Mouse (Mus musculus): ENCODE data around the gene Bglap3.
"Not testable (repeated sequence)": the region's sequence is repeated elsewhere in the genome, so short reads cannot be mapped to it uniquely, and the experiment has no call there.

The Bglap3 gene

DNA sequence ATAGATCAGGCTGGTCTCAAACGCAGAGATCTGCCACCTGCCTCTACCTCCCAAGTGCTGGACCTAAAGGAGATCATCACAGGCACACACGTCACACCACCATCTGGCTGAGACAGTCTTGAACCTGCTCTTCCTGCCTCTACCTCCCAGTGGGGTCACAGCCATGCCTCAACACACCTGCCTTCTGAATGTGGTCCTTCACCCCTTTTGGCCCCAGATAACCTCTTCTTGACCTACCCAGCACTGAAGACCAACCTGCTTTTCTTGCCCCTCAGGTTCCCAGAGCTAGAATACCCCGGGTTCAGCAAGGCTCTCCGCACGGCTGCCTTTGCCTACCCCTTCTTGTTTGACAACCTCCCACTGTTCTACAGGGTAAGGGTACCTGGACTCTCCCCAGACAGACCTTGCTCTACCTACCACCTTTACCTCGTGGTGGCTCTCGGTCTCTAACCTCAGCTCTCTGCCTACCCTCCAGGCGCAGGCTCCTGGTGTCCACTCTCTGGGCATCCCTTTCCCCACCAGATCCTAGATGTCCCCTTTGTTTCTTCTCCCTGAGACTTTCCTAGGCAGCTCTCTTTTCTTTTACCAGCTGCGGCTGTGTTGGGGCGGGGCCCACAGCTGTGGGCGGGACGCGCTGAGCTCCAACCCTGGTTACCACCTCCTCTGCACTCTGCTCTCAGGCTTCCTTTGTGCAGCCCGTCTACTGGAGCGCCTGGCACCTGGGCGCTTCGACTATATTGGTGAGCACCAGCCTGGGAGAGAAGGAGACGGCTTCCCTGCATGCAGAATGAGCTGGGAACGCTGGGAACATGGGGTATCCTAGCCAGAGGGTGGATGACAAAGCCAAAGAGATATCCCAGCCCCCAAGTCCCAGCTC lies 3.4 kb upstream of the Bglap3 start:
- peak; percentile 43 for DNase-seq

DNA sequence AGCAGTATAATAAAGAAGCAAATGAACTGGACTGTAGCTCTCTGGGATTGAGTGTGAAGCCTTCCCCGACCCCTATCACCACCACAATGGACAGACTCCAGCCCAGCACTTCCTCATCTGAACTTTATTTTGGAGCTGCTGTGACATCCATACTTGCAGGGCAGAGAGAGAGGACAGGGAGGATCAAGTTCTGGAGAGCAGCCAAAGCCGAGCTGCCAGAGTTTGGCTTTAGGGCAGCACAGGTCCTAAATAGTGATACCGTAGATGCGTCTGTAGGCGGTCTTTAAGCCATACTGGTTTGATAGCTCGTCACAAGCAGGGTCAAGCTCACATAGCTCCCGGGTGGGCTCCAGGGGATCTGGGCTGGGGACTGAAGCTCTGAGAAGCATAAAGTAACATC lies 4.0 kb downstream of the Bglap3 start:
- not testable (repeated sequence) for DNase-seq

DNA sequence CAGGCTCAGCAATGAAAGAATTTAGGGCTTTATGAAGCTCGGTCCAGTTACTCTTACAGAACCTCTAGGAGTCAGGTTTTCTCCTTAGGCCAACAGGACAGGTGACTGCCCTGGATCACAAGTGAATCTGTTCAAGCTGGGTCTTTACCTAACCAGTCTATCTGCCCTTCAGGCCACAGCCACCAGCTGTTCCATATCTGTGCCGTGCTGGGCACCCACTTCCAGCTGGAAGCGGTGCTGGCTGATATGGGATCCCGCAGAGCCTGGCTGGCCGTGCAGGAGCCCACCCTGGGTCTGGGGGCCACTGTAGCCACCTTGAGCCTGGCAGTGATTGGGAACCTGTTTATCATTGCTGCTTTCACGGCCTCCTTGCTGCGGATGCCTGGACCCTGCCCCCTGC lies 5.0 kb downstream of the Bglap3 start:
- not testable (repeated sequence) for DNase-seq

DNA sequence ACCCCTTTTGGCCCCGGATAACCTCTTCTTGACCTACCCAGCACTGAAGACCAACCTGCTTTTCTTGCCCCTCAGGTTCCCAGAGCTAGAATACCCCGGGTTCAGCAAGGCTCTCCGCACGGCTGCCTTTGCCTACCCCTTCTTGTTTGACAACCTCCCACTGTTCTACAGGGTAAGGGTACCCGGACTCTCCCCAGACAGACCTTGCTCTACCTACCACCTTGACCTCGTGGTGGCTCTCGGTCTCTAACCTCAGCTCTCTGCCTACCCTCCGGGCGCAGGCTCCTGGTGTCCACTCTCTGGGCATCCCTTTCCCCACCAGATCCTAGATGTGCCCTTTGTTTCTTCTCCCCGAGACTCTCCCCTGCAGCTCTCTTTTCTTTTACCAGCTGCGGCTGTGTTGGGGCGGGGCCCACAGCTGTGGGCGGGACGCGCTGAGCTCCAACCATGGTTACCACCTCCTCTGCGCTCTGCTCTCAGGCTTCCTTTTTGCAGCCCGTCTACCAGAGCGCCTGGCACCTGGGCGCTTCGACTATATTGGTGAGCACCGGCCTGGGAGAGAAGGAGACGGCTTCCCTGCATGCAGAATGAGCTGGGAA lies 5.6 kb downstream of the Bglap3 start:
- peak; percentile 65 for DNase-seq

DNA sequence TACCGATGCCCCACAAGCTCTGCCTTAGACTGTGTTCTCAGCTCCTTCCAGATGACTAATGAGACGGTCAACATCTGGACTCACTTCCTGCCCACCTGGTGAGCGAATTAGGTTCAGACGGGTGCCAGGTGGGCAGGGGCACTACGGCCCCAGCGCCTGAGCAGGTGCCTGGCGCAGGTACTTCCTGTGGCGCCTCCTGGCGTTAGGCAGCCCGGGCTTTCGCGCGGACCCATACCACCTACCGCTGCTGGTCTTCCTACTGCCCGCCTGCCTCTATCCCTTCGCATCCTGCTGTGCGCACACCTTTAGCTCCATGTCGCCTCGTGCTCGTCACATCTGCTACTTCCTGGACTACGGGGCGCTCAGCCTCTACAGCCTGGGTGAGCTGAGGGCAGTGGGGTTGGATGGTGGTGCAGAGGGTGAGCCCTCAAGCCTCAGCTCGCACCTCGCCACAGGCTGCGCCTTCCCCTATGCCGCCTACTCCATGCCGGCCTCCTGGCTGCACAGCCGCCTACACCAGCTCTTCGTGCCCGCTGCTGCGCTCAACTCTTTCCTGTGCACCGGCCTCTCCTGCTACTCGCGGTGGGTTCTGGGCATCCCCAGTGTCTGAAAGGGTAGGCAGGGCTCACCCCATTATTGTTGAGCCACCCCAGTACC lies 6.7 kb downstream of the Bglap3 start:
- DNase-seq: no peak

DNA sequence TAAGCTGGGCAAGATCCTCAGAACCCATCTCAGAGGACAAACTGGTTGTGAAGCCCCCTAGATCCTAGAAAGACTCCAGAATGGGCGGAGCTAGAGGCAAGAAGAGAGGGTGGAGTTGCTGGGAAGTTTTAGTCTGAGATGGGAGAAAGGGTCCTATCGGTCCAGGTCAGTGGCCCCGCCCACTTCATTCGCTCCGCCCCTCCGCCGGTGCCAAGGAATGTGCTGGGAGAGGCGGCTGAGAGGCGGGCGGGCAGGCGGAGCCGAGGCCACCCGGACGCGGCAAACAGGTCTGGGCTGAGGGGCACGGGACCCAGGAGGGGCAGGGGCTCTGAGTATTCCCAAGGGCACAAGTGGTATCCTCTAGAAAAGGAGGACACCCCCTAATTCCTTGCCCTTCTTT lies 8.2 kb downstream of the Bglap3 start, which contains the start of gene Paqr6:
Gene Paqr6 (plus strand): TSS at position 248 of the 400 bp plus-strand sequence.
- peak; percentile 93 for DNase-seq

DNA sequence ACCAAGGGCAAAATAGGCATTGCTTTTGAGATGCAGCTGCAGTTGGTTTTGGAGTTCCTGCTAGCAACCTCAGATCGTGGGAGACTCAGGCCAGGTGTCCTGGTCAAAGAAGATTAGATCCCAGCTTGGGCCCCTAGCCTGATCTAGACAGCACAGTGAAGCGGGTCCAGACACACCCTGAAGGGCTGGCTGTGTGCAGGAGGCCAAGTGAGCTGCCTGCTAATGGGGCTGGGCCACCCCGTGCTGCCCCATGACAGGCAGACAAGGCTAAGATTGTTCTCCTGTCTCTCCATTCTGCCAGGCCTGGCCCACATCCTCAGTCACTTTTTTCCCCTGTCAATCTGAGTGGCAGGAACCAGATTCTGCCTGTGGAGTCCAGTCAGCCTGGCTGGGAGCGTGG lies 8.8 kb downstream of the Bglap3 start:
- DNase-seq: peak; percentile 51

DNA sequence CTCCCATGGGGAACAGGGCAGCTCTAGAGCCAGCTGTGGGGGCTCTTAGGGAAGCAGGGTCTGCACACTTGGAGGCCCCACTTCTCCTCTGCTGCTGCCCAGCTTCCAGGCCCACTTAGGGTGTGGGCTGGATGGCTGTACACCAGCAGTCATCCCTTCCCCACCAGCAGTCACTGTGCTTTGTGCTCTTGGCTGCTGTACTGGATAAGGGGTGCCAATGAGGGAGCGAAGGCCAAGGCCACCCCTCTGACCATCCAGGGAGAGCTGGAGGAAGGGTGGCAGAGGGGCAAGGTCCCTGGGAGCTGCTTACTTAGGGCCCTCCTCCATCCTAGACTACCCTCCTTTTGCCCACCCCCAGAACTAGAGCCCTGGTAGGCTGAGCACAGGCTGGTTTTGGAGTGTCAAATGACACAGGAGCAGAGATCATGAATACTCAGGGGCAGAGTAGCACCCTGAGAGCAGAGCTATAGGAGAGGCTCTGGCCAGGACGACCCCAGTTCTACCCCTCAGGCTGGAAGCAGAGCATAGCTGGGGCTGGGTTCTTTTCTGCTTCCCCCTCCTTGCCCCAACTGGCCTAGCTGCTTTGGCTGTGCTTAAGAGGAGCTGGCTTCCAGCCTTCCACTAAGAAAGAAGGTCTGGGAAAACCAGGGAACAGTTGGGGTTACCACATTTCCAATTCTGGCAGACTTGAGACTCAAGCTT lies 10.8 kb downstream of the Bglap3 start:
- no peak for DNase-seq

DNA sequence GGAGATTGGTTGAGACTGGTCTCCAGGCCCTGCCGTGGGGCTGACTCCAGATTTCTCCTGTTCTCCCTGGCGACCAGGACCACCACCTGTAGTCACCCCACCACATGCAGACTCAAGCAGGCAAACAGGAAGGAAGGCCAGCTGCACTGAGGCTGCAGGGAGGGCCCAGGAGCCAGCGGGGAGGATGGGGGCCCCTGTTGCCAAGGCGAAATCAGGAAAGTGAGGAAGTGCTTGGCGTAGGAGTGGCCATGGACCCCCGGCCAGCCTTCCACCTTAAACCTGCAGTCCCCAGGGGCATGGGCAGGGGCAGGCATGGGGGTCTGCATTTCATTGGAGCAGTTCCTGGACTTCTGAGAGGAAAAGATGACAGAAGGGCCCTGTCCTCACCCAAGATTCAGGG lies 11.4 kb downstream of the Bglap3 start:
- no peak for DNase-seq

DNA sequence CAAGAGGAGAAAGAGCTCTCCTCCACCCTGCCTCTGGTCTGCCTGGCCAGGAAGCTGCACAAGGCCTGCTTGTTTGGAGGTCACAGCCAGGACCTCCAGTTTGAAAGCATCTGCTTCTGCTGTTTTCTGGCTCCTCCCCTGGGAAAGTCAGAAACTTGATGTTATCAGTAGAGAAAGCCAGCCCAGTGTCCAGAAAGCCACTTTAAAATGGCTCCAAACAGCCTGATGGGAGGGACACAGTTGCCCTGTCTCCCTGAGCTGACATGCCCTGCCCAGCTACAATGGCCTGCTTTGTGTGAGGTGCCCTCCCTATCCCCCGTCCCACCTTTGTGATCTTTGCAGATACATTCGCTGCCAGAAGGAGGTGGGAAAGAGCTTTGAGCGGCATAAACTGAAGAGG lies 12.6 kb downstream of the Bglap3 start:
- no peak for DNase-seq

DNA sequence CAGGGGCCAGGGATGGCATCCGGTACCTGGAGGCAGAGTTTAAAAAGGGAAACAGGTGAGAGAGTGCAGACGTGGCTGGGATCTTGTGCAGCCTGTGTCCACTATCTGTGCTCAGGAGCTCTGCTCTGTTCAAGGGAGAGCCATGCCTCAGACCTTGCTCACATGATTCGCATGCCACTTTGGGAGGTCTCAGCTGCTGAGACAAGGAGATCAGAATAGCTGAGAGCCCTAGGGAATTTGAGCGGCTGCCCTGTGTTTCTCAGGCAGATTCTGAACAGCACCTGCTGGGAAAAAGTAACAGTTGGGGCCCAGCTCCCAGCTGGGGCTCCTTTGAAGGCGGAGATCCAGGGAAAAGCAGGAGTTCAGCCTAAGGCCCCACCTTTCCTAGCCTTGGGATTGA lies 13.0 kb downstream of the Bglap3 start:
- DNase-seq: no peak

DNA sequence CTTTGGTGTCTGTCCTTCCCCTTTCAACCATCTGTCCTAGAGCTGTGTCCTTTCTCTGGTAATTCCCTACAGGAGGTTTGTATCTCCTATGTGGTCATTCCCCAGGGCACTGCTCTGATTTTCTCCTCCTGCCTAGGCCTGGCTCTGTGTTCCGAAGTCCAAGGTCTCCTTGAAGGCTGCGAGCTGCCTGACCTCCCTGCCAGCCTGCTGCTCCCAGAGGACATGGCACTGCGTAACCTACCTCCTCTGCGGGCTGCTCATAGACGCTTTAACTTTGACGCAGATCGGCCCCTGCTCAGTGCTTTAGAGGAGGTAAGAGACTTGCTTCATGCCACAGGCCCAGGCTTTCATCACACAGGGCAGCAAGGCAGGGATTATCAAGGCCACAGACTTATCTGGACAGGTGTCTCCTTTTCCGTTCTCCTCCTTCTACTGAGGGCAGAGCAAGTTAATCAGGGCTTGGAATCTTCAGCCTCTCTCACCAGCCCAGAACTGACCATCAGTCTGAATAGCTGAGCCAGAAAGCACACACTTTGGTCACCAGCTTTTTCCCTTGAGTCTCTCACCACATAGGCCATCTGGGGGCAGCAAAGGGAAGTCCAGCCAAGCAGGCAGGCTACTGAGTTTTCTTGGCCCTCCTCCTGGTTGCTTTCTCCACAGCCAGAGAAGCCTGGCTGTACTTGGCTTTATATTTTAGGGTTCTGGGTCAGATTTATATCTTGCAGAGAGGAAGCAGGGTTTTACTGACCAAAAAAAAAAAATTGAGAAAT lies 18.0 kb downstream of the Bglap3 start:
- DNase-seq: no peak

DNA sequence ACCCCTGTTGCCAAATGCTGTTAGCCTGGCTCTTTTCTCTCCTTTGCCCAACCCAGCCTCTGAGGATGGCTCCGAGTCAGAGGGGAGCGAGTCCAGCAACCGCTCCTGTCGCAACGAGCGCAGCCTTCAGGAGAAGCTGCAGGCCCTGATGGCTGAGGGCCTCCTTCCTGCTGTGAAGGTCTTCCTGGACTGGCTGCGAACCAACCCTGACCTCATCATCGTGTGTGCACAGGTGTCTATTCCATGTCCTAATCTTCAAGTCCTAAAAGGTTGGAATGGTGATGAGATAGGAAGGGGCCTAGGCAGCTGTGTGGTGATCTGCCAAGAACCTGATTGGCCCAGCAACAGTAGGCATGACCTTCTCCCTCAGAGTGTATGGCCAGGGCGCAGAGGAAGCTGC lies 19.6 kb downstream of the Bglap3 start:
- DNase-seq: no peak

DNA sequence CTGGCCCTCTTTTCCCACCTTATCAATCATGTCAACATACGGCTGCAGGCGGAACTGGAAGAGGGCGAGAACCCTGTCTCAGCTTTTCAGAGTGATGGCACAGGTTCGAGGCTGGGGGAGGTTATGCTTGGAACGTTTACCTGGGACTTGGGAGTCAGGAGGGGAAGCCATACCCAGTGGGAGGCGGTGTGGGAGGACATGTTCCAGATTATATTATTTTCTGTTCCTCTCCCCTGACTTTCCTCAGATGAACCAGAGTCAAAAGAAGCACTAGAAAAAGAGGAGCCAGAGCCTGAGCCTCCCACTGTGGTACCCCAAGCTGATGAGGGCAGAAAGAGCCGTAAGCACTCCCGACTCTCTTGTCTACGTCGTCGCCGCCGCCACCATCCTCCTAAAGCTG lies 21.8 kb downstream of the Bglap3 start:
- DNase-seq: no peak

DNA sequence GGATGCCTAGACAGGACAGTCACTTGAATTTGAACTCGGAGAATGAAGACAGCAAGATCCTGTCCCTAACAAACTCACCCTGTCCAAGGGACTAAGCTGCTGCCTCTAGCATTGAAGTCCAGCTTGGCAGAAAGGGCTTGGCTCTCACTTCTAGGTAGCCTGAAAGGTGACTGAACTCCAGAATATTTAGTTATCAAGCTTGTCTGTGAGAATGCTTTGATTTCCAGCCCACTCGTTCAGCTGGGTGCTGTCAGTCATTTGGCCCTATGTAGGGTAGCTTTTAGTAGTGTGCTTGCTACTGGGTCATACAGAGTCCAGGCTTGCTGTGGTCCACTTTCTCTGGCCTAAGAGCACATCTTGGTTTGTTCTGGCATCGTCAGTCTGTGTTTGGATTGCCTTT lies 33.5 kb downstream of the Bglap3 start:
- DNase-seq: no peak

DNA sequence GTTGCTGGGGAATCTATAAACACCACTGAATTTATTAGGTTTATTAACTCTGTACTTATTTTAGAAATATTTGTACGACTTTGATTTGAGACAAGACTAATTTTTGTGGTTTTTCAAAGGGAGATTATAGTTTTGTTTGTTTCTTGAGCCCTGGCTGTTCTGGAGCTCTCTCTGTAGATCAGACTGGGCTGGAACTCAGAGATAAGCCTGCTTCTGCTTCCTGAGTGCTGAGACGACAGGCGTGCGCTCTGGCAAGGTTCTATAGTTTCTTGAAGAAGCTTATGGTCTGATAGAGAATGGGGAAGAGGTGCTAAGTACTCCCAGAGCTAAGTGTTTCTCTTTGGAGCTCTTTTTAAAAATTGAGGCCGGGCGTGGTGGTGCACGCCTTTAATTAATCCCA lies 34.2 kb downstream of the Bglap3 start:
- no peak for DNase-seq

DNA sequence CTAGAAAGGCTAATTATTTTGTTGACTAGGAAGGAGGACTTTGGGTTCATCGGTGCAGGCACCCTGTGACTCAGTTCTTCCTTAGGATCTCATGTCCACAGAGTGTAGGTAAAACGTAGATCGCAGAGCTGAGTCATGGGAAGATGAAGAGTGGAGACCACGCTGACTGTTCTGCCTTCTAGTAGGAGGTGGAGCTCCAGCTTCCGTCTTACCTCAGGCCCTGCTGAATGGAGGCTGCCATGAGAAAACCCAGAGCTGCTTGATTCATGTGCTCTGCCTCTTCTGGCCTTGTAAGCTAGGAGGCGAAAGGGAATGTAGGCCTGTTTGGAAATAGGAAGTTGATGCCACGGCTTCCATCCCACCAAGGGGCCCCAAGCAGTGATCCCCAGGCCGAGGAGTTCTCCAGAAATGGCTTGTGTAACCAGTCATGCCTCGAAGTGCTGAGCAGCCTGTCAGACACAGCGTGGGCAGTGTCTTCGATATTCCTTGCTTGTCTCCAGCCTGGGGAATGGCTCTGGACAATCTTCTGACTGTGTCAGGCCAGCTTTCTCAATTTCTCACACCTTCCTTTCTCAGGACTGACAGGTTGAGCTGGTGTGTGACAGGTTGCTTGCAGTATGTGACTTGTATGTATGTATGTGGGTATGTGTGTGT lies 35.0 kb downstream of the Bglap3 start:
- no peak for DNase-seq

DNA sequence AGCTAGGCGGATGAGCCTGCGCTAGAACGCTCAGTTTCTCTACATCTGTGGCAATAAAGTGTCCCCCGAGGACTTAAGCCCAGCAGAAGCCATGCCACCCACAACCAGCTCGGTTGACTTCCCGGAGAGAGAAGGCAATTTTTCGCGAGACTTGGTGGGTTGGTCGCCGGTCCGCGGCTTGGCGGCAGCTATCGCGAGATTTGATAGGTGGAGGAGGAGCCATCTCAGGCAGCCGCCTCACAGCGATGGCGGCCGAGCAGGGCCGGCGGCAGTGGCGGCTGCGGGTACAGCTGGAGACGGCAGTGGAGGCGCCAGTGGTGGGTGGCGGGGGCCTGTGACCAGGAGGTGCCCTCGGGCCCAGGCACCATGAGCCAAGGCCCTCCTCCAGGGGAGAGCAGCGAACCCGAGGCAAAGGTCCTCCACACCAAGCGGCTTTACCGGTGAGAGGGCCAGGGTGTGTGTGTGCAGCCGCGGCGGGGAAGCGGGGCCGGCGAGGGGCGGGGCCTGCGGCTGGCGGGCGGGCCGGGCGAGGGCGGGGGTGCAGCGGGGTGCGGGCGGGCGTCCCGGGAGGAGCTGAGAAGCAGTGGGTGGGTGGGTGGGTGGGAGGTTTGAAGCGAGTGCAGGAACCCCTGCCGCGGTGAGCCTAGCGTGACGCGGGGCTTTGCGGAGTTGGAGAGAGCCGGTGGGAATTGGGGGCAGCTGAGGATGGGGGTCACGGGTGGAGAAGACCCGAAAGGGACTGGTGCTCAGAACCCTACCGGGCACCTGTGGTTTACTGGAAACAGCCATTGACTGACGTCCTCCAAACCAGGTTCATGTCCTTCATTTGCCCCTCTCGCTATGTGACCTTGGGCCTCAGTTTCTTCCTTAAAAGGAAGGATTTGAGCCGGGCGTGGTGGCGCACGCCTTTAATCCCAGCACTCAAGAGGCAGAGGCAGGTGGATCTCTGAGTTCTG lies 36.2 kb downstream of the Bglap3 start, which contains the start of the genes Tmem79 and Smg5:
Gene Tmem79 (minus strand): TSS at position 91 of the 956 bp plus-strand sequence.
Gene Smg5 (plus strand): TSS at position 203 of the 956 bp plus-strand sequence.
- DNase-seq: peak; percentile 98

DNA sequence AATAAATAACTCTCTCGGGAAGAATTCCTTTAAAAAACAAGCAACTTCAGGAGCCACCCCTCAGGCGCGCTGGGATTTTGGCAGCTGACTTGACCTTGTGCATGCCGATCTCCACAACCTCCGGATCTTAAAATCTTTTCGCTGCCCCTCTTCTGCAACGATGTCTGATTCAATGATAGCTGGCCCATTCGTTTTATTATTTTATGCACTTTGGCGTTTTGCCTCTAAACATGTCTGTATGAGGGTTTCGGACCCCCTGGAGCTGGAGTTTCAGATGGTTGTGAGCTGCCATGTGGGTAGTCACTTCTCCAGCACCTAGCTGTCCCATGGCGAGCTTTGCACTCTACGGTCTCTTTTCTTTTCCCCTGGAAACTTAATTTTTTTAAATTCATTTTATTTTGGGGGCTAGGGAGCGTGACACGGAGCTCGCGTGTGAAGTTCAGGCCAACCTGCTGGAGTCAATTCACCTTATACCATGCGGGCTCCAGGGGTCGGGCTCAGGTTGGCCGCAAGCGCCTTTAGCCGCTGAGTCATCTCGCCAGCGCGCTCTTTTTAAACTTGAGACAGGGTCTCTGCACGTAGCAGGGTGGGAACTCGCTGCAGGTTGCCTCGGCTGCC lies 37.0 kb downstream of the Bglap3 start:
- DNase-seq: no peak

DNA sequence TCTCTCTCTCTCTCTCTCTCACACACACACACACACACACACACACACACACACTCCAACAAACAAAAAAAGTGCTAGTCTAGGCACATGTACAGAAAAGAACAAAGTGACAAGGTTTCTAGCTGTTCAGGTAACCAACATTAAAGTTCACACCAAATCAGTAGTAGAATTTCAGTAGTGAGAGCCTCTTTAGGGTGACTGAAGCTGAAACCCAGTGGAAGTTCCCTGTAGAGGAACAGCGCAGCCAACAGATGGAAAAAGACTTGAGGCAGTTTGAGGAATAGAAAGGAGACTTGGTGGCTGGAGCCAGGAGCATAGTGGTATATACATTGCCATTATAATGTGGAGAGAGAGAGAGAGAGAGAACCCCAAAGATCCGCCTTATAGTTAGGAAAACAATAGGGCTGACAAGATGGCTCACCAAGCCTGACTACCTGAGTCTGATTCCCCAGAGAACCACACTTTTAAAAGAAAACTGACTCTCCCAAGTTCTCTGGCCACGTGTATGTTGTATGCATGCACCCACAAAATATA lies 37.6 kb downstream of the Bglap3 start:
- DNase-seq: no peak

All from lung, postnatal 10 days (tissue).